Mouse (Mus musculus): ENCODE data around the gene Mreg.

- TF ChIP-seq MAFK (IDR thresholded peaks at IDR 0.05; ENCODE audit: insufficient read depth, low read depth, low read length) (no peak), ZC3H11A (IDR thresholded peaks at IDR 0.05; ENCODE audit: borderline replicate concordance, low read depth, low read length) (no peak), HCFC1 (IDR thresholded peaks at IDR 0.05; ENCODE audit: borderline replicate concordance, insufficient read depth, low read length) (no peak), ZNF384 (IDR thresholded peaks at IDR 0.05; ENCODE audit: low read depth, low read length) (no peak), CHD2 (IDR thresholded peaks at IDR 0.05; ENCODE audit: low read depth, low read length) (no peak)
Measured at GRCm38 (mm10) chr1:72186151-72186550, 26.0 kb downstream of the Mreg start.
